Mouse (Mus musculus) megakaryocyte, embryonic 14.5 days (primary cell): ENCODE measurements around the gene Gjb1.

Experiments used
- FLI1 ChIP-seq: IDR thresholded peaks from 2 replicates; pipeline ENCODE4 v1.6.1; 2012; ENCODE audit warnings: low read length, inconsistent platforms, mixed read lengths
- GATA1 ChIP-seq: IDR thresholded peaks from 3 replicates; pipeline ENCODE4 v1.6.1; 2012; ENCODE audit warnings: mixed read lengths, low read length, inconsistent platforms, borderline replicate concordance

DNA sequence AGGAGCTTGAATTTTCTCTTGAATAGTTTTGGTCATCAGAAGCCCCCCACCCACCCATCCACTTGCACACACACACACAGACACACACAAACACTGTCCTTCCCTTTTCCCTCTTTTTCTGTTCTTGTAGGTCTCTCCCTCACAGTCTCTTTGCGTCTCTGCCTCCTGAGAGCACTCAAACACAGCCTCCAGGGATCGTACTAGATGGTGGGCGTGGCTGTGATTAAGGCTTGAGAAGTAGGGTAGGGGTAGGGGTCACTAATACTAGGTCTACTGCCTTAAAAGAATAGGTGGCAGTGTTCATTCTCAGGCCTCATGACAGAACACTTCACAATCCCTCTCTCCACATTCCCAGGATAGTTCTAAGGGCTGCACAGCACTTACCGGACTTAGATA is 44.5 kb downstream of the Gjb1 start, which contains the start of gene Zmym3:
- TF ChIP-seq GATA1 (no peak), FLI1 (no peak)
